Mouse (Mus musculus) bone marrow macrophage, adult 2 months (primary cell): ENCODE data around the gene Dido1. TPM values are rescaled to one million over a fixed set of nuclear protein-coding genes. Genes with fewer than 3 reads are reported as not detected.
A peak's percentile ranks its signal among the peaks of the same experiment; 100 is the strongest.
"Not testable (repeated sequence)": the region's sequence is repeated elsewhere in the genome, so short reads cannot be mapped to it uniquely, and the experiment has no call there.

Source experiments
- H3K27ac ChIP-seq: 2 replicates; pipeline ENCODE4 v1.5.1; 2012; ENCODE audit warnings: low read depth, low read length; ENCODE audit not compliant: insufficient read depth
- H3K4me1 ChIP-seq: 2 replicates; pipeline ENCODE4 v1.6.1; 2012; ENCODE audit warnings: low read length; ENCODE audit not compliant: control insufficient read depth, insufficient read depth
- H3K4me3 ChIP-seq: 2 replicates; pipeline ENCODE4 v1.5.1; 2012; ENCODE audit warnings: mild to moderate bottlenecking, low read length, moderate library complexity; ENCODE audit not compliant: insufficient read depth
- CTCF ChIP-seq: IDR thresholded peaks from 2 replicates; pipeline ENCODE4 v1.5.1; 2012; ENCODE audit warnings: low read depth, mild to moderate bottlenecking, low read length, moderate library complexity
- POLR2A ChIP-seq: IDR thresholded peaks from 2 replicates; pipeline ENCODE4 v1.6.1; 2012; ENCODE audit warnings: mild to moderate bottlenecking, low read depth, low read length, borderline replicate concordance
- polyA plus RNA-seq: library from polyadenylated mRNA; stranded (reverse); fragments of >200 nt; gene quantifications from 2 replicates; pipeline ENCODE4 v1.2.4, GENCODE M21; 2012; ENCODE audit not compliant: missing spikeins, insufficient read depth, insufficient read length

Dido1 gene
- polyA plus RNA-seq, 1 experiment = 30.2 TPM

DNA sequence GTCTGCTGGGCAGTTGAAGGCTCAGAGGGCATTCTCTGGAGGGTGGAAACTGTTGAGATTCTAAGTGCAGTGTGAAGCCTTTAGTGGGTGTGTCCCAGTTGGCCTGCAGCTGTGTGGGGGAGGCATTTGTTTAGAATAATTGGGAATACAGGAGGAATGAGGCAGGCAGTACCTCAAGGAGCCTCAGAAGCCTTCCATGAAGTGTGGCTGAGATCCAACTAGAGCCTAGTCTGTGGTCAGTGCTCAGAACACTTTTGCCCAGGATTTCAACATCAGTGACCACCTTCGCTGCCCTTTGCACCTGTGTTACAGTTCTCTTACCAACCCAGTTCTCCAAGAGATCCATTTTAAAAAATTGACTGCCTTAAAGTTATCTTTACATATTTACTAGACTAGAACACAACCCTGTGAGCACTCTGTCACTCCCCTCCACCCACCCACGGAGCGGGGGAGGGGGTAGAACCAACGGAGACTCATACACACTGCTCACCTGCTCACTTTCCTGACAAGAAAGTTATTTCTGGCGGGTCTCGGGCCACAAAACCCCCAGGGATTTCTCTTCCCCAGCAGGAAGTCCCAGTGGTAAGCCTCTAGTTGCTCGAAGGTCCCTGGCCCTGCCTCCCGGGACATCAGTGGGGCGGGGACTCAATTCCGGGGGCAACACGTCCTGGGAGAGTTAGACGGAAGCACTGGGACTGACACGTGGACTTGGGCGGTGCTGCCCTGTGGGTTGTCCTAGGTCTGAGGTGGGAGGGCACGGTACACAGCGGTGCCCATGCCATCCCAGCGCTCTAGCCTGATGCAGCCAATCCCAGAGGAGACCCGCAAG is 15.0 kb upstream of the Dido1 start, which contains the start of gene Slc17a9:
Gene Slc17a9, plus strand, starts transcription at position 679 of the 829 bp plus-strand sequence.
- peak within 1 kb of the TSS; percentile 68 for H3K4me3 ChIP-seq
- peaks cover 27% of the 10 kb centered on the region for H3K4me1 ChIP-seq
- TF ChIP-seq CTCF = no peak
- TF ChIP-seq POLR2A = no peak
- peak within 1 kb of the TSS; percentile 57 for H3K27ac ChIP-seq

DNA sequence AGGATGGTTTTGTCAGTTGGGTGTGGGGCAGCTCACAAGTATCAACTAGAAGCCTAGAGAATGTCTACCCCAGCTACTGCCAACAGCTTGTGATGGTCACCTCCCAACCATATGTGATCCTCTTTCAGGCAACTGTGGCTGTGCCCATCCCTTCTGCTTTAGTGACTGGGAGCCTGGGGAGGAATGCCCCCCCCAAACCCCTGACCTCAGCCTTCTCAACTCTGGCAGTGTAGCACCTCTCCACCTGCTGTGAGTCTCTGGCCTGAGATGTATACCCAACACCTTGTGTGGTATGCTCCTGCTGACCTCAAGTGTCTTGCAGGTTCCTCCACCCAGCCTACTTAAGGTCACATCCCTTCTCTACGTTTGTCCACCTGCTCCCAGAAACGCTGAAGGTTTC is 14.1 kb upstream of the Dido1 start:
- Histone ChIP-seq H3K4me1 (peaks cover 24% of the 10 kb centered on the region), H3K4me3 (no peak overlapping the region), H3K27ac (no peak overlapping the region)
- no peak for TF ChIP-seq CTCF
- no peak for TF ChIP-seq POLR2A

DNA sequence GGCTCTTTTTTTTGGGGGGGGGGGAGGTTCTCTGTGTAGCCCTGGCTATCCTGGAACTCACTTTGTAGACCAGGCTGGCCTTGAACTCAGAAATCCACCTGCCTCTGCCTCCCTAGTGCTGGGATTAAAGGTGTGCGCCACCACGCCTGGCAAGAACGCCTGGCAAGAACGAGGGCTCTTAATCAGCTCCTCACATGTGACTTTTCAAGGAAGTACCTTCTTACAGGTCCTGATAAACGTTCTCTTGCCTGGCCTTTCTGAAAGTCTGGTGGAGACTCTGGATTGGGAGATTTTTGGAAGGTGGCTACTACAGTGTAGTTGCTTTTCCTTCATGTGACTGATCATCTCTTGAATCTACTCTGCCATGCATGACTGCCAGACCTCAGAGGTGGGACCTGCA is 12.9 kb upstream of the Dido1 start:
- not testable (repeated sequence) for H3K27ac ChIP-seq, H3K4me3 ChIP-seq
- peaks cover 13% of the 10 kb centered on the region for H3K4me1 ChIP-seq

DNA sequence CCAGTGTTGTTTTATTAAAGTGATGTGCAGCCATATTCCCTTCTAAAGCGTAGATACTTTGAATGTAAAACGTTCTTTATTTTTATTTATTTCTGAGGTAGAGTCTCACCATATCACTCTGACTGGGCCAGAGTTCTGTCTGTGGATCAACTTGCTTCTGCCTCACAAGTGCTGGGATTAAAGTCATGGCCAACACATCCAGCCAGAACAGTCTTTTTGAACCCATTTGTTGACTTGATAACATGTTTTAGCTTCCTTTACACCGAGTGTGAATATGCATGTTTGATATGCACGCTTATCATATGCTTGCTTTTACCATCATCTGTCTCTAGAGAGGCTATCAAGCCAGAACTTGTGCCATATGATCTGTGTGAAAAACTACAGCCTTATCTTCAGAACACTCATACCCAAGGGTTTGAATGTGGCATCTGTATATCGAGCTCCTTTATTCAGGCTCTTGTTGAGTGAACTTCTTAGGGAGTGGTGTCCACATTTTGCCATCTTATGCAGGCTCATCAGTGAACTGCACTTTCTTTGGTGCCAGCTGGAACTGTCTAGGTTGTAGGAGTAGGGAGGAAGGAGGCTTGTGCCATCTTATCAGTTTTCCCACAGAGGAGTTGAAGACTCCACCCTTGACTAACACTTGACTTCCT is 2.4 kb upstream of the Dido1 start:
- H3K4me1 ChIP-seq = peaks cover 12% of the 10 kb centered on the region
- H3K27ac ChIP-seq = no peak overlapping the region
- no peak overlapping the region for H3K4me3 ChIP-seq

DNA sequence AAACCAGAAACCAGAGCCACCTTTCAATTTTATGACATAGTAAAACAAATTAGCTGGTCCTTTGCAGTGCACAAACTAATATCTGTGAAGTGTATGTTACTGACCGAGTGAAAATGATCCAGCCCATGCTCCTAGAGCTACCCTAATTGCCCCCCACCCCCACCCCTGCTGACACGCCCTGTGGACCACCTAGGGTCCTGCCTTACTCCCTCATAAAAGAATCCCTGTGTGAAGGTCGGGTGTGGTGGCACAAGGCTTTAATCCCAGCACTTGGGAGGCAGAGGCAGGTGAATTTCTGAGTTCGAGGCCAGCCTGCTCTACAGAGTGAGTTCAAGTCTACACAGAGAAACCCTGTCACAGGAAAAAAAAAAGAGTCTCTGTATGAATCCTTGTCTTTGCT is 1.7 kb upstream of the Dido1 start:
- TF ChIP-seq POLR2A (no peak), CTCF (no peak)
- Histone ChIP-seq H3K4me1 (peaks cover 12% of the 10 kb centered on the region), H3K4me3 (peak overlapping the region; percentile 76), H3K27ac (no peak overlapping the region)

More for the DNA sequence above, 2.4 kb upstream of the Dido1 start:
- TF ChIP-seq CTCF (no peak), POLR2A (no peak)

DNA sequence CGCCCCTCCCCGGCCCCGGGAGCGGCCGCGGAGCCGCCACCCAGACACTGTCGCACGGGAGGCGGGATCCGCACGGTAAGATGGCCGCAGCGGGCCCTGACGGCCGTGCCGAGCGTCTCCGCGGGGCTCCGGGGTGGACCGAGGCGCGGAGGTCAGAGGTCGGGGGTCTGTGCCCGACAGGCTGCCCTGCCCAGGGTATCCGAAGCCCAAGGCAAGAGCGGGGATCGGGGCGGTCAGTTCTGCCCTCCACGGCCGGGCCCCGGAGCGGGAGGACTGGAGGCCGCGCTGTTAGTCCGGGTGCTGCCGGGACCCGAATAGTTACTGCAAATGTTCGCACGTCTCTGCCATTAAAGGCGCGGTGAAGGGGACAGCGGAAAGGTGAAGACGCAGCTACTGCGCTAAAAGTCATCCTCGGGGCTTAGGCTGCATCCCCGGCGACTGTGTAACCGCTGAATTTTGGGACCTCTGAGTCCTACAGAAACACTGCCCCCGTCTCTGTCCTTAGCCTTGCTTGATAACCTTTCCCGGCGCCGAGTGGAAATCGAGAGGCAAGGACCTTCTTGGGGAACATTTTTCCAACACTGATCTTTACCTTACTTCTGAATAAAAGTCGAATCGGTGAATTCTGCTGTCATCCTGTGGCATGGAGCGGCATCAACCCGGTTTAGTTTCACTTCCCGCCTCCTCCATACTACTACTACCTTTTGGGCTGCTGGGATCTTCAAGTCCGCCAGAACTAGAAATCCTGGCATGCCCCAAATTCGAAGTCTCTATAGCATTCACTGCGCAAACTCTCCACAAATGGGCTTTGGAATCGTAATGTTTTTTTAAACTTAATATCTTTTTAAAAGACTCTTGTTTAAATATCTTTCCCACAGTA is 717 bp upstream of the Dido1 start:
- Histone ChIP-seq H3K4me3 (peak overlapping the region; percentile 76), H3K4me1 (peaks cover 17% of the 10 kb centered on the region), H3K27ac (peak overlapping the region; percentile 73)
- no peak for TF ChIP-seq CTCF
- TF ChIP-seq POLR2A = no peak

DNA sequence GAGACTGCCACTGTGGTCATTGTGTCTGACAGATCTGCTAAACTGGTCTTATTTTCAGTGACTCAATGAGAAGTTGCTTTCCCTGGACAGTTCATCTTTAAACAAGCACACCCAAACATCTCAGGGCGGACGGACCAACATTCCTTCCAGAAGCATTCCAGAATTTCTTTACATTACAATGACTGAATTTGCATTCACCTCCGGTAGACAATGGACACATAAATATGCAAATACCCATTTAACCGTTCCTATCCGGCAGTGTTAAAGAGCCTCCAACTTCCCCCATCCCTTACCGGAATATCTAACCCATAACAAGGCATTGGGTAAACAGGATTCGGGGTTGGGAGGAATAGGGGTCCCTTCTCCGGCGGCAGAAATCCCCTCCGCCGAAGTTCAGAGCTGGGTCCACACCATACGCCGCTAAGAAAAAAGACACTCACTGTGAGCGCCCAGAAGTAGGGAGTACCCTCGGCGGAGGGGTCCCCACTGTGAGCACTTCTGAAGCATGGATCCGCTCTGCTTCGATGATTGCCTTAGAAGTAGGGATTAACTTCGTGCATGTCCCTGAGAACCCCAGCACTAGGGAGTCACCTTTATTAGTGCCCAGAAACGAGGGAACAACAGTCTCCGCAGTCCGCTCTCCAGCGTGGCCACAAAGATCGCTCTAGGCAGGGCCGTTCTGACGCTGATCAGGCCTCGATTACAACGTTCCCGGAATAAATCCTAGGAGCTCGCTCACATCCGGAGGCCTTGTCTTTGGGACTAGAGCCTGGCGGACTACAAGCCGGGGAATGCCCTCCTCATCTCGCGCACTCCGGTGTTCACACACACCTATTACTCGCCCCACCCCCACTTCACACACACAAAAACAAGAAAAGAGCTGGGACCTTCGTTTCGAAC is 526 bp downstream of the Dido1 start:
- Histone ChIP-seq H3K27ac (peak overlapping the region; percentile 63), H3K4me1 (peaks cover 28% of the 10 kb centered on the region), H3K4me3 (peak overlapping the region; percentile 95)
- TF ChIP-seq CTCF = no peak
- TF ChIP-seq POLR2A = no peak

DNA sequence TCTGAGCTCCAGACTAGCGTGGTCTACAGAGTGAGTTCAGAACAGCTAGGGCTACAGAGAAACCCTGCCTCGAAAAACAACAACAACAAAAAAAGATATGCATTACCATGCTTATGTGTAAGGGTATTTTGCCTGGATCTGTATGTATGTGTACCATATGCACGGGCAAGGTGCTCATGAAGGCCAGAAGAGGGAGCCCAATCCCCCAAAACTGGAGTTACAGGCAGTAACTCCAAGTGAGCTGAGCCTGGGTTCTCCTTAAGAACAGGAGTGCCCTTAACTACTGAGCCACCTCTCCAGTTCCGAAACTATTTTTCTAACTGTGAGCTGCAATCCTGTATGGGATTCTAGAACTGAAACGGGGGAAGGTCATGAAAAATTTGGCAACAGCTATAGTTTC is 3.8 kb downstream of the Dido1 start:
- no peak overlapping the region for H3K4me3 ChIP-seq
- H3K4me1 ChIP-seq = peaks cover 36% of the 10 kb centered on the region
- TF ChIP-seq CTCF (no peak), POLR2A (no peak)
- H3K27ac ChIP-seq = no peak overlapping the region

DNA sequence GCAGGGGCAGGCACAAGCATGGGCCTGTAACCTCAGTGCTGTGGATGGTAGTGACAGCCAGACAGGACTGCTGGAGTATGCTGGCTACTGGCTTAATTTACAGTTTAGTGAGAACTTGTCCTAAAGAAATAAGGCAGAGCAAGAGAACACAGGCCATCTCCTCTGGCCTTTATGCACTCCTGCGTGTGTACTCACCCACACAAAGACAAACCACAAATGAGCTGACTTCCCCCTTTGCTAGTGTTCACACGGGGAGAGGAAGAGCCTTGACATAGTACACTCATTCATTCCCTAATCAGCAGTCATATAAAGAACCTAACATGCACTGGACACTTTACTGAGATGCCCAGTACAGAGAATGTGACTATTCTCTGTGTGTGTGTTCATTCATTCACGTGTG is 4.7 kb downstream of the Dido1 start:
- peaks cover 40% of the 10 kb centered on the region for H3K4me1 ChIP-seq
- peak overlapping the region; percentile 43 for H3K27ac ChIP-seq
- TF ChIP-seq POLR2A = no peak
- TF ChIP-seq CTCF = no peak
- H3K4me3 ChIP-seq = peak overlapping the region; percentile 7; the same call in 1 of the 2 replicates

DNA sequence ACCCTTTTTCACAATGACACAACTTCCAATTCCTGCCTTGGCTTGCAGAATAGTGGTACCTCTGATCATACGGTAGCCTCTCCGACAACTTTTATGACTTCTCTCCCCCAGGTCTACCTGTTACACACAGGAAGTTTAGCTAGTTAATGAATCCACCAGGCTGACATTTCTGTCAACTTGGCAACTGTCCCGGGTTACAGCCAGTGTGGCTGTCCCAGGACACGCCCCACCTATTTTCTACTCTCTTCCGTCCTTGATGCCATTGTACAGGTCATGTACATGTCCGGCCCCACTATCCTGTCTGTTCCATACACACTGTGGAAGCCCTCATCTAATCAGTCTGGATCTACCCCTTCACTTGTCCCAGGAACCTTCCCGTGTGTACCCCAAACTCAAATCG is 5.2 kb downstream of the Dido1 start:
- peak overlapping the region; percentile 7; the same call in 1 of the 2 replicates for H3K4me3 ChIP-seq

More for the DNA sequence above, 5.2 kb downstream of the Dido1 start:
- Histone ChIP-seq H3K4me1 (peaks cover 44% of the 10 kb centered on the region), H3K27ac (peak overlapping the region; percentile 43)
- no peak for TF ChIP-seq CTCF
- TF ChIP-seq POLR2A = no peak
